Mouse (Mus musculus) naive thymus-derived CD4-positive, alpha-beta T cell, adult 5 months (primary cell): Measurements from ENCODE around the gene 4933402J07Rik. TPM values are rescaled to one million over a fixed set of nuclear protein-coding genes. Genes with fewer than 3 reads are reported as not detected.

Experiments
- polyA plus RNA-seq: library from polyadenylated mRNA; unstranded; fragments of 100-300 nt; shearing (Covaris generic); gene quantifications from one replicate; pipeline ENCODE4 v1.2.1, GENCODE M21; 2017

Gene 4933402J07Rik
- polyA plus RNA-seq, result not detected

DNA sequence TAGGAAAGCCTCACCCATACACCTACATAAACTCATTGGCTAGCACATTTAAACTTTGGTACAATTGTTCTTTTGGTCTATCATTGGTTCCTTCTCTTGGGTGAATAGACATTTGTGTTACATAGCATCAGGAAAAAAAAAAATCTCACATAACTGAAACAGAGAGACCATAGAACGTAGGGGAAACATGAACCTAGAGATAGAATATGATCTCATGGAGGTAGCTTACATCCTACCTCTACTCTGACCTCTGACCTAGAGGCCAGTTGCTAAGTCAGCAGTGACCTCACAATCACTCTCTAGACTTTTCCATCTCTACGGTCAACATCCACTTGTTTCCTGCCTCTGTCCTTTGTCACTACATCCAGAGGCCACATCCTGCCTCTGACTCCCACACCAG, at the start of gene 4933402J07Rik:
TSS of gene 4933402J07Rik (plus strand) at position 301 of the 400 bp plus-strand sequence.

Other genes starting within 250 kb of the 4933402J07Rik start
- gene Cbln1, start 91.2 kb upstream of the 4933402J07Rik start, polyA plus RNA-seq, result not detected